Mouse (Mus musculus): ENCODE results near the gene Lrrc10. TPM values are rescaled to one million over a fixed set of nuclear protein-coding genes. Genes with fewer than 3 reads are reported as not detected.

The Lrrc10 gene
- polyA plus RNA-seq, 1 experiment: not detected

GRCm38 (mm10) chr10:117005707-117006464 lies 39.3 kb upstream of the Lrrc10 start:
- H3K36me3 ChIP-seq (ENCODE audit: control insufficient read depth, insufficient read depth, low read length): no peaks in the 10 kb centered on the region
- no peak overlapping the region for H3K4me3 ChIP-seq (ENCODE audit: extremely low read depth, insufficient read depth, insufficient read length)
- no peak for TF ChIP-seq POLR2A (IDR thresholded peaks at IDR 0.05; ENCODE audit: low read depth, low read length)
- TF ChIP-seq CTCF (IDR thresholded peaks at IDR 0.05; ENCODE audit: extremely low read depth, insufficient read depth, insufficient read length, insufficient replicate concordance): no peak
- H3K4me1 ChIP-seq (ENCODE audit: control insufficient read depth, insufficient read depth, insufficient read length): no peaks in the 10 kb centered on the region
- H3K27ac ChIP-seq (ENCODE audit: insufficient read depth, low read length): no peak overlapping the region
- no peaks in the 10 kb centered on the region for H3K27me3 ChIP-seq (ENCODE audit: control insufficient read depth, insufficient read depth, low read length)
- 67% methylated on average over 12 of the region's 12 CpGs for WGBS
- DNase-seq (ENCODE audit: low read depth in 1 of 2, low spot score in 2 of 2): no peak

DNA sequence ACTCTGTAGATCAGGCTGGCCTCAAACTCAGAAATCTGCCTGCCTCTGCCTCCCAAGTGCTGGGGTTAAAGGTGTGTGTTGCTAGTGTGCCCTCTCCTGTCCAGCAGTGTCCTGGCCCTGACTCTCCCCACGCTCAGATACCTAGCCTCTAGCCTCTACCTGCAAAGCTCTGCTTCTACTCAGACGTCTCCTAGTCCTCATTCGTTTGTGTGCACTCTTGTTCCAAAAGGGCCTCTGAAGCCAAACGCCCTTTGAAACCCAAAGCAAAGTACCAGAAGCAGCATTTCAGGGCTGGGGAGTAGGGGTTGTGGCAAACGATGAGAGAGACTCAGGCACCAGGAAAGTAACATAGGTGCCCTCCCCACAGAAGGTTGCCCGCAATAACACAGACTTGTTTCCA lies 35.5 kb upstream of the Lrrc10 start:
- H3K4me3 ChIP-seq (ENCODE audit: extremely low read depth, insufficient read depth, insufficient read length): no peak overlapping the region
- no peaks in the 10 kb centered on the region; the same call in 1 of the 2 replicates for H3K4me1 ChIP-seq (ENCODE audit: control insufficient read depth, insufficient read depth, insufficient read length)
- TF ChIP-seq CTCF (IDR thresholded peaks at IDR 0.05; ENCODE audit: extremely low read depth, insufficient read depth, insufficient read length, insufficient replicate concordance): no peak
- no peak for TF ChIP-seq POLR2A (IDR thresholded peaks at IDR 0.05; ENCODE audit: low read depth, low read length)
- 88% methylated on average over 6 of the region's 6 CpGs for WGBS
- no peak for DNase-seq (ENCODE audit: low read depth in 1 of 2, low spot score in 2 of 2)
- no peaks in the 10 kb centered on the region for H3K27me3 ChIP-seq (ENCODE audit: control insufficient read depth, insufficient read depth, low read length)
- no peak overlapping the region for H3K27ac ChIP-seq (ENCODE audit: insufficient read depth, low read length)
- no peaks in the 10 kb centered on the region for H3K36me3 ChIP-seq (ENCODE audit: control insufficient read depth, insufficient read depth, low read length)

GRCm38 (mm10) chr10:117011047-117011446 lies 34.1 kb upstream of the Lrrc10 start:
- no peak for TF ChIP-seq POLR2A (IDR thresholded peaks at IDR 0.05; ENCODE audit: low read depth, low read length)
- WGBS: 74% methylated on average over 8 of the region's 8 CpGs
- H3K27ac ChIP-seq (ENCODE audit: insufficient read depth, low read length): no peak overlapping the region

DNA sequence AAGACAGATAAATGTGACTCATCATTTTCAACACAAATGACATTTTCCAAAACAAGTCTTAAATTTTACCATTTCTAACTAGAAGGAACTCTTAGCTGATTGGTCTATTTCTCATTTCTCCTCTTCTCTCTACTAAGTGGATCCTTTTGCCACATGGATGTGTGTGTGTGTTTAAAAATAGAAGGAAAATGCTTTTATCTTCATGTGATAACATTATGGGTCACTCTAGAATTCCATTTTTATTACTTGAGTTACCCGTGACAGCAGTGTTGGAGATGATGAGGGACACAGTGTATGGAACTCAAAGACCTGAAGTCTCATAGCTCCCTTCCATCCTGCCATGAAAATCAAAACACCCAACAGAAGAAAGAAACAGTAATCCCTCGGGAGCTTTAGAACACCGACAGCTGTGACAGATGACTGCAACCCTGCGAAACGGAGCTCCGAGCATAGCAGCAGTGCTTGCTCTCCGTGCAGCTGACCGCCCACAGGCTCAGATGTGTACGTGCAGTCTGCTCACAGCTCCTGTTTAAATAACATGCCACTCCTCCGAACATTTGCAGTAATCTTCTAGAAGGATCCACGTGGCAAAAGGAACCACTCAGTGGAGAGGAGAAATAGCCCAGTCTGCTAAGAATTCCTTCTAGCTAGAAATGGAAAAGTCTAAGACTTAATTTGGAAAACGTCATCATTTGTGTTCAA lies 31.3 kb upstream of the Lrrc10 start:
- no peak for DNase-seq (ENCODE audit: low read depth in 1 of 2, low spot score in 2 of 2)
- Histone ChIP-seq H3K27me3 (ENCODE audit: control insufficient read depth, insufficient read depth, low read length) (no peaks in the 10 kb centered on the region), H3K4me3 (ENCODE audit: extremely low read depth, insufficient read depth, insufficient read length) (no peak overlapping the region), H3K36me3 (ENCODE audit: control insufficient read depth, insufficient read depth, low read length) (no peaks in the 10 kb centered on the region), H3K4me1 (ENCODE audit: control insufficient read depth, insufficient read depth, insufficient read length) (no peaks in the 10 kb centered on the region; the same call in 1 of the 2 replicates), H3K27ac (ENCODE audit: insufficient read depth, low read length) (no peak overlapping the region)
- TF ChIP-seq POLR2A (IDR thresholded peaks at IDR 0.05; ENCODE audit: low read depth, low read length) (no peak), CTCF (IDR thresholded peaks at IDR 0.05; ENCODE audit: extremely low read depth, insufficient read depth, insufficient read length, insufficient replicate concordance) (no peak)
- 34% methylated on average over 12 of the region's 12 CpGs for WGBS

More at GRCm38 (mm10) chr10:117011047-117011446, 34.1 kb upstream of the Lrrc10 start:
- no peaks in the 10 kb centered on the region for H3K27me3 ChIP-seq (ENCODE audit: control insufficient read depth, insufficient read depth, low read length)
- H3K36me3 ChIP-seq (ENCODE audit: control insufficient read depth, insufficient read depth, low read length): no peaks in the 10 kb centered on the region
- no peaks in the 10 kb centered on the region; the same call in 1 of the 2 replicates for H3K4me1 ChIP-seq (ENCODE audit: control insufficient read depth, insufficient read depth, insufficient read length)
- H3K4me3 ChIP-seq (ENCODE audit: extremely low read depth, insufficient read depth, insufficient read length): no peak overlapping the region
- no peak for DNase-seq (ENCODE audit: low read depth in 1 of 2, low spot score in 2 of 2)

DNA sequence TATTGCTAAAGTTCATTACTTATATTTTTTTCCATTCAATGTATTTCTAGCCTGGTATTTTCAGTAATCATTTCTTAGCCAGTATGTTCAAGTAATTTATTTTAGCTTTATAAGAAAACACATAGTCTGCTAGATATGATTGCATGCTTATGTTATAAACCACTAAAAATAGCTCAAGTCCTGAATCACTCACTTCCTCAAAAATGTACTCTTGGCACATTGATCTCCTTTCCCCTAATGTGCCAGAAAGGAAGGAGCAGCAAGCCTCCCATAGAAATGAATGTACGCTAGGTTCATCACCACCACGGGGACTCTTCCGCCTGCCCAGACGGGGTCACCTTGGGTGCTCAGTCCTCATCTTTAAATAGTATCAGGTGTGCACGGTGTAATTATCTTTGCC lies 30.6 kb upstream of the Lrrc10 start:
- DNase-seq (ENCODE audit: low read depth in 1 of 2, low spot score in 2 of 2): no peak
- Histone ChIP-seq H3K36me3 (ENCODE audit: control insufficient read depth, insufficient read depth, low read length) (no peaks in the 10 kb centered on the region), H3K4me3 (ENCODE audit: extremely low read depth, insufficient read depth, insufficient read length) (no peak overlapping the region), H3K4me1 (ENCODE audit: control insufficient read depth, insufficient read depth, insufficient read length) (no peaks in the 10 kb centered on the region; the same call in 1 of the 2 replicates), H3K27ac (ENCODE audit: insufficient read depth, low read length) (no peak overlapping the region), H3K27me3 (ENCODE audit: control insufficient read depth, insufficient read depth, low read length) (no peaks in the 10 kb centered on the region)
- WGBS: 80% methylated on average over 5 of the region's 5 CpGs
- TF ChIP-seq CTCF (IDR thresholded peaks at IDR 0.05; ENCODE audit: extremely low read depth, insufficient read depth, insufficient read length, insufficient replicate concordance) (no peak), POLR2A (IDR thresholded peaks at IDR 0.05; ENCODE audit: low read depth, low read length) (no peak)

- no peaks in the 10 kb centered on the region for H3K27me3 ChIP-seq (ENCODE audit: control insufficient read depth, insufficient read depth, low read length)
- DNase-seq (ENCODE audit: low read depth in 1 of 2, low spot score in 2 of 2): no peak
- no peak overlapping the region for H3K27ac ChIP-seq (ENCODE audit: insufficient read depth, low read length)
- WGBS: 64% methylated on average over 7 of the region's 7 CpGs
- no peaks in the 10 kb centered on the region; the same call in 1 of the 2 replicates for H3K4me1 ChIP-seq (ENCODE audit: control insufficient read depth, insufficient read depth, insufficient read length)
- H3K36me3 ChIP-seq (ENCODE audit: control insufficient read depth, insufficient read depth, low read length): no peaks in the 10 kb centered on the region
- TF ChIP-seq POLR2A (IDR thresholded peaks at IDR 0.05; ENCODE audit: low read depth, low read length) (no peak), CTCF (IDR thresholded peaks at IDR 0.05; ENCODE audit: extremely low read depth, insufficient read depth, insufficient read length, insufficient replicate concordance) (no peak)
- no peak overlapping the region for H3K4me3 ChIP-seq (ENCODE audit: extremely low read depth, insufficient read depth, insufficient read length)
These were observed 26.8 kb upstream of the Lrrc10 start for GRCm38 (mm10) chr10:117018281-117018840.
